Mouse (Mus musculus) neural tube, embryonic 15.5 days (tissue): ENCODE measurements at regions not wholly inside any gene's neighbourhood (a gene's known extent, or its start where the extent isn't known, plus 50 kb on each side); places are given as distances from the start of the nearest gene placed in this dataset.
"Not testable (repeated sequence)": the region's sequence is repeated elsewhere in the genome, so short reads cannot be mapped to it uniquely, and the experiment has no call there.

Experiments
- ATAC-seq: fragments of 200-750 bp; cut with Nextera tagmentation; 2 replicates; pipeline ENCODE4 v1.8.0; 2017; ENCODE audit warnings: mild to moderate bottlenecking, moderate TSS enrichment, moderate library complexity; ENCODE audit not compliant: low FRiP score
- H3K27ac ChIP-seq: fragments of 300-500 bp; sonication (generic); replicated peaks from 2 replicates; pipeline ENCODE4 v1.5.1; 2015; ENCODE audit warnings: mild to moderate bottlenecking, inconsistent platforms
- H3K27me3 ChIP-seq: fragments of 300-500 bp; sonication (generic); replicated peaks from 2 replicates; pipeline ENCODE4 v1.6.1; 2015; ENCODE audit warnings: inconsistent platforms
- H3K36me3 ChIP-seq: fragments of 300-500 bp; sonication (generic); 2 replicates; pipeline ENCODE4 v1.6.1; 2015; ENCODE audit warnings: inconsistent platforms
- H3K4me1 ChIP-seq: fragments of 300-500 bp; sonication (generic); 2 replicates; pipeline ENCODE4 v1.6.1; 2015; ENCODE audit warnings: inconsistent platforms
- H3K4me2 ChIP-seq: fragments of 300-500 bp; sonication (generic); 2 replicates; pipeline ENCODE4 v1.6.1; 2015; ENCODE audit warnings: inconsistent platforms, mild to moderate bottlenecking, moderate library complexity
- H3K4me3 ChIP-seq: fragments of 300-500 bp; sonication (generic); replicated peaks from 2 replicates; pipeline ENCODE4 v1.5.1; 2015; ENCODE audit warnings: mild to moderate bottlenecking, inconsistent platforms
- H3K9ac ChIP-seq: fragments of 300-500 bp; sonication (generic); replicated peaks from 2 replicates; pipeline ENCODE4 v1.6.1; 2015; ENCODE audit warnings: mild to moderate bottlenecking, inconsistent platforms
- H3K9me3 ChIP-seq: fragments of 300-500 bp; sonication (generic); replicated peaks from 2 replicates; pipeline ENCODE4 v1.6.1; 2016; ENCODE audit warnings: inconsistent platforms
- WGBS: fragments of 180-500 bp; shearing (Covaris S2); methylation state at CpG from one replicate; pipeline ENCODE4 v1.1.7; 2015; ENCODE audit warnings: mixed read lengths; 5-methylcytosine and 5-hydroxymethylcytosine counted together

- no peak for ATAC-seq
- H3K9me3 ChIP-seq, result no peaks in the 10 kb centered on the region
- H3K9ac ChIP-seq, result no peak overlapping the region
- H3K27ac ChIP-seq, result no peak overlapping the region
- H3K4me2 ChIP-seq, result no peak overlapping the region
- whole genome bisulfite sequencing, result 86% methylated on average over 2 of the region's 2 CpGs
- no peaks in the 10 kb centered on the region for H3K36me3 ChIP-seq
- H3K27me3 ChIP-seq, result no peaks in the 10 kb centered on the region
- H3K4me3 ChIP-seq, result no peak overlapping the region
- H3K4me1 ChIP-seq, result no peaks in the 10 kb centered on the region
These were observed 56.3 kb downstream of the Mterf1b start for GRCm38 (mm10) chr5:4248422-4248821.

- whole genome bisulfite sequencing, result 90% methylated on average over 5 of the region's 5 CpGs
These were observed 62.1 kb downstream of the Mterf1b start for GRCm38 (mm10) chr5:4254280-4254679.

GRCm38 (mm10) chr5:4257048-4257750, 65.0 kb downstream of the Mterf1b start:
- no peak for ATAC-seq
- 34% methylated on average over 12 of the region's 12 CpGs for WGBS
- H3K4me2 ChIP-seq, result peak overlapping the region; percentile 33

More at GRCm38 (mm10) chr5:4254280-4254679, 62.1 kb downstream of the Mterf1b start:
- H3K9ac ChIP-seq, H3K4me3 ChIP-seq, ATAC-seq, H3K36me3 ChIP-seq, H3K27me3 ChIP-seq, H3K4me1 ChIP-seq, H3K4me2 ChIP-seq, H3K9me3 ChIP-seq, H3K27ac ChIP-seq: not testable (repeated sequence)

DNA sequence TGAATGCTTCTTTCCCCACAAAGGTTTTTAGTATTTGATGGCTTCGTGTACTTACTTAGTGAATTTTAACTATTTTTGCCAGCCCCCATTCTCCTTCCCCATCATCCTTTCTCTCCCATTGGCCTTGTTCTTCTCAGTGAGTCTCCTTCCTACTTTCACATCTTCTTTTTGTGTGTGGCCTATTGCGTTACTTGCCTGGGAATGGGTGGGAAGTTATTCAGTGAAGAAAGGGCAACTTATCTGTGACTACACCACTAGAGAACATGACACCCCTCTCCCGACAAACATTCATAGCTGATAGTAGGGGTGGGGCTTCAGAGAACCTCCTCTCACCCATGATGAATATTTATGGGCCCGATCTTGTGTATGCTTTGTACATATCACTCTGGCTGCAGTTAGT, 67.1 kb downstream of the Mterf1b start:
- WGBS, result 91% methylated on average over 4 of the region's 4 CpGs
- H3K36me3 ChIP-seq, result no peaks in the 10 kb centered on the region
- no peak overlapping the region for H3K4me2 ChIP-seq
- no peak for ATAC-seq
- H3K4me1 ChIP-seq, result no peaks in the 10 kb centered on the region; the same call in 1 of the 2 replicates
- H3K4me3 ChIP-seq, result no peak overlapping the region
- no peak overlapping the region for H3K9ac ChIP-seq
- H3K27me3 ChIP-seq, result no peaks in the 10 kb centered on the region
- no peaks in the 10 kb centered on the region for H3K9me3 ChIP-seq
- no peak overlapping the region for H3K27ac ChIP-seq

More at GRCm38 (mm10) chr5:4257048-4257750, 65.0 kb downstream of the Mterf1b start:
- Histone ChIP-seq H3K9me3 (no peaks in the 10 kb centered on the region), H3K27me3 (no peaks in the 10 kb centered on the region), H3K36me3 (no peaks in the 10 kb centered on the region), H3K4me1 (no peaks in the 10 kb centered on the region; the same call in 1 of the 2 replicates), H3K9ac (no peak overlapping the region), H3K4me3 (no peak overlapping the region), H3K27ac (no peak overlapping the region)

DNA sequence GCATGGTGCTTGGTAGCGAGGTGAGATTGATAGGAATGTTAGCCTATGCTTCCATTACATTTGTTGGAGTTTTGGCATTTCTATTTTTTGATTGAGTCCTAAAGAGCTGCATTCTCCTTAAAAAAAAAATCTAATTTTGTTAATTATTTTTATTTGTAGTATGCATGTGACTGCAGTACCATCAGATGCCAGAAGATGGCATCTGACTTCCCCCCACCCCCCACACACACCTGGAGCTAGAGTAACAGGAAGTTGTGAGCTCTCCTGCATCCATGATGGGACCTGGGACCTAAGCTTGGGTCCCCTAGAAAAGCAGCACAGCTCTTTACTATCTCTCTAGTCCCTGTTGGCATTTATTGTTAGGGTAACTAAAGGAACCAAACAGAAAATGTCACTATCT, 70.5 kb downstream of the Mterf1b start:
- WGBS, result 100% methylated on average over 1 of the region's 1 CpGs
- ATAC-seq, result no peak

DNA sequence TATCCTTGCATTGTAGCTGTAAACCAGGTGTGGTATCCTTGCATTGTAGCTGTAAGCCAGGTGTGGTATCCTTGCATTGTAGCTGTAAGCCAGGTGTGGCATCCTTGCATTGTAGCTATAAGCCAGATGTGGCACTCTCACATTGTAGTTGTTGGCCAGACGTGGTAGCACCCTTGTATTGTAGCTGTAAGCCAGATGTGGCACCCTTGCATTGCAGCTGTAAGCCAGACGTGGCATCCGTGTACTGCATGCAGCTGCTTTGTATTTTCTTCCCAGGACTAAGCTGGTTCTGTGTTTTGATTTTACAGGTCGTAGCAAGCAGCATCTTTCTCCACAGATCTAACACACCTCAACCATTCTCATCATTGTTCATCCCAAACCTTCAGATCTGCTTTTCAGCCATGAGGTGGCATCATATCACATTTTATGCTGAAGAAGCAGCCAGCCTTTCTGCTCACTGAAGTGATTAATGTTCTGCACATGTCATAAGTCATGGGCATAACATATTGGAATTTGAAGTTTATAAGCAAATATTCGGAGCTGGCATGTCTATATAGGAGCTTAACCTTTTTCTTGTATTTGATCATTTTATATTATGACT, 71.5 kb downstream of the Mterf1b start:
- Histone ChIP-seq H3K4me1 (no peaks in the 10 kb centered on the region), H3K4me2 (no peak overlapping the region), H3K27ac (no peak overlapping the region), H3K9me3 (no peaks in the 10 kb centered on the region), H3K9ac (no peak overlapping the region), H3K4me3 (no peak overlapping the region), H3K36me3 (no peaks in the 10 kb centered on the region), H3K27me3 (0 out of 2 replicates have a peak, but pooled peaks cover 2% of the 10 kb centered on the region)
- whole genome bisulfite sequencing, result 70% methylated on average over 5 of the region's 5 CpGs
- ATAC-seq, result peak; percentile 78; the same call in 1 of the 2 replicates

More for the DNA sequence above, 70.5 kb downstream of the Mterf1b start:
- no peak overlapping the region for H3K27ac ChIP-seq
- no peak overlapping the region for H3K4me3 ChIP-seq
- no peaks in the 10 kb centered on the region for H3K36me3 ChIP-seq
- no peaks in the 10 kb centered on the region for H3K4me1 ChIP-seq
- no peak overlapping the region for H3K4me2 ChIP-seq
- 0 out of 2 replicates have a peak, but pooled peaks cover 2% of the 10 kb centered on the region for H3K27me3 ChIP-seq
- no peak overlapping the region for H3K9ac ChIP-seq
- H3K9me3 ChIP-seq, result no peaks in the 10 kb centered on the region

DNA sequence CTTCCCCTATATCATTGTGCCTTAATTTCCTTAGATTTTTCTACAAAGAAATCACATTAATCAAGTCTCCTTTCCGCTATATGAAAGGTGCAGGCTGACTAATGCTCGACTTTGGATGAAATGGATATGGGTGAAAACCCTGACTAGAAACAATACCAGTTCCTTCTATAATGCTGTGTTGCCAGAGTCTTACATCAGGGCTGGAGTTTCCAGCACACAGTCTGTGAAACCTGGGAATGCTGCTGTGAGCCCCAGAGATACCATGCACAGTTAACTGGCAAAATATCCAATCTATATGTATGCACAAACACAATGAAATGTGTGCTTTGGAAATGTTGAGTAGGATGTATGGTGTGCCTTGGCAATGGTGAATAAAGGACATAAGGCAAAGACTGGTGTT, 75.5 kb downstream of the Mterf1b start:
- no peaks in the 10 kb centered on the region for H3K36me3 ChIP-seq
- no peak for ATAC-seq

DNA sequence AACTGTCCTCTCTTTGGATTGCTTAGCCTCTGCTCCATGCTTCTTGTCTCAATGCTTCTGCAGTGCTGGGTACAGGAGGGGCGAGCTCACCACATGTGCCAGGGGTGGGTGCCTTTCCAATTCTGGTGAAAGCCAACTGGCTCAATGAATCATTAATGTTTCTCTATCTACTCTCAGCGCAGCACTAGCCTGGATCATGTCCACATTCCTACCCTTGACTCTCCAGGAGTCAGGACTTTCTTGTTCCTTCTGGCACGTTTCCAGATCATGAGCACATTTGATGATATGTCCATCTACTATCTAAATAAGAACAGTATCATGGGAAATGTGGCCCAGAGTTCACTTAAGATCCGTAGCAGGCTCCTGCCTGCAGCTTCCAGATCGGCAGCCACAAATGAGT, 80.8 kb downstream of the Mterf1b start:
- Histone ChIP-seq H3K4me3 (no peak overlapping the region), H3K4me2 (no peak overlapping the region), H3K9ac (no peak overlapping the region), H3K27ac (no peak overlapping the region), H3K4me1 (no peaks in the 10 kb centered on the region), H3K36me3 (no peaks in the 10 kb centered on the region), H3K9me3 (no peaks in the 10 kb centered on the region), H3K27me3 (no peaks in the 10 kb centered on the region)
- no peak for ATAC-seq
- 75% methylated on average over 5 of the region's 5 CpGs for WGBS

More for the DNA sequence above, 75.5 kb downstream of the Mterf1b start:
- H3K4me2 ChIP-seq, result no peak overlapping the region
- no peak overlapping the region for H3K9ac ChIP-seq
- H3K4me1 ChIP-seq, result no peaks in the 10 kb centered on the region
- no peak overlapping the region for H3K27ac ChIP-seq
- 0 out of 2 replicates have a peak, but pooled peaks cover 2% of the 10 kb centered on the region for H3K27me3 ChIP-seq
- 73% methylated on average over 2 of the region's 2 CpGs for WGBS
- no peaks in the 10 kb centered on the region for H3K9me3 ChIP-seq
- H3K4me3 ChIP-seq, result no peak overlapping the region

GRCm38 (mm10) chr5:4303616-4304015, 111.4 kb downstream of the Mterf1b start:
- peaks cover 5% of the 10 kb centered on the region; the same call in 1 of the 2 replicates for H3K27me3 ChIP-seq

DNA sequence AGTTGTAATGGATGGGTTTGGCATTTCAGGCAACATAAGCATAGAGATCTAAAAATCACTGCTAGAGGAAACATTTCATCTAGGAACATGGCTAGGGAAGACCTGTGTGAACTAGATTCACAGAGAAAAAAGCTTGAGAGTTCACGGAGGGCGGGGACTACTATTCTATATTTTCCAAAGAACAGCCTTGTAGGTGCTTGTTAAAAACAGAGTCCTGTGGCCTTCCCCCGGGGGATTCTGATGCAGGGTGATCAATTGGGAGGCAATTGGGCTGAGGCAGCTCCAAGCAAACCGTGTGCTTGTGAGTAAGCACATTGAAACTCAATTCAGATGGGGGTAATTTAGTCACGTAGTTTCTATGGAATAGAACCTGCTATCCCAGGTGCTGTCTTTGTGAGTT, 112.0 kb downstream of the Mterf1b start:
- H3K36me3 ChIP-seq, result no peaks in the 10 kb centered on the region
- H3K4me3 ChIP-seq, result no peak overlapping the region
- H3K9me3 ChIP-seq, result no peaks in the 10 kb centered on the region
- 44% methylated on average over 5 of the region's 5 CpGs for WGBS
- no peak overlapping the region for H3K27ac ChIP-seq
- peaks cover 8% of the 10 kb centered on the region; the same call in 1 of the 2 replicates for H3K4me1 ChIP-seq
- ATAC-seq, result no peak
- no peak overlapping the region for H3K9ac ChIP-seq
- H3K4me2 ChIP-seq, result no peak overlapping the region
- peaks cover 5% of the 10 kb centered on the region; the same call in 1 of the 2 replicates for H3K27me3 ChIP-seq

More at GRCm38 (mm10) chr5:4303616-4304015, 111.4 kb downstream of the Mterf1b start:
- WGBS, result 8% methylated on average over 4 of the region's 4 CpGs
- Histone ChIP-seq H3K36me3 (no peaks in the 10 kb centered on the region), H3K4me2 (no peak overlapping the region), H3K9me3 (no peaks in the 10 kb centered on the region), H3K4me3 (no peak overlapping the region), H3K27ac (no peak overlapping the region), H3K9ac (no peak overlapping the region), H3K4me1 (peaks cover 8% of the 10 kb centered on the region; the same call in 1 of the 2 replicates)
- no peak for ATAC-seq

DNA sequence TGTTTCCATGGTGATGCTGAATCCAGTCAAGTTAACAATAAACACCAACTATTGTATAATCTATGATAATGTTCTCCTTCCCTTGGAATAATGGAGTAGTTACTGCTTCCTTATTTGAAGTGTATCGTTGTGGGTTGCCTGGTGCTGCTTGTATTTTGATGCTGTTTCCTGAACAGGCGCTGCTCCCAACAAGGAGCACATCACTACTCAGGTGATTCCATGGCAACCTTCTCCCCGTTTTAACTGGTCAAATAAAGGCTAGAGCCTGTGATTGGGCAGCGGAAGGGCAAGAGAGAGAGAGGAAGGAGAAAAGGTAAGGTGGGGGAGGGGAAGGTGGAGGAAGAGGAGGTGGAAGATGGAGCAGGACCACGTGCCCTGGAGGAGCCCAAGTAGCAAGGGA, 116.3 kb downstream of the Mterf1b start:
- peaks cover 6% of the 10 kb centered on the region; the same call in 1 of the 2 replicates for H3K4me1 ChIP-seq
- no peak overlapping the region for H3K4me2 ChIP-seq
- no peaks in the 10 kb centered on the region for H3K36me3 ChIP-seq
- no peak for ATAC-seq
- H3K27me3 ChIP-seq, result peaks cover 5% of the 10 kb centered on the region; the same call in 1 of the 2 replicates
- no peak overlapping the region for H3K9ac ChIP-seq
- no peak overlapping the region for H3K4me3 ChIP-seq
- WGBS, result 80% methylated on average over 5 of the region's 5 CpGs
- no peak overlapping the region for H3K27ac ChIP-seq
- H3K9me3 ChIP-seq, result no peaks in the 10 kb centered on the region

- no peak overlapping the region for H3K27ac ChIP-seq
- no peaks in the 10 kb centered on the region for H3K27me3 ChIP-seq
- H3K4me1 ChIP-seq, result no peaks in the 10 kb centered on the region
- H3K36me3 ChIP-seq, result no peaks in the 10 kb centered on the region
- H3K9ac ChIP-seq, result no peak overlapping the region
- WGBS, result 85% methylated on average over 4 of the region's 4 CpGs
- no peak overlapping the region for H3K4me3 ChIP-seq
- no peaks in the 10 kb centered on the region for H3K9me3 ChIP-seq
- ATAC-seq, result no peak
- no peak overlapping the region for H3K4me2 ChIP-seq
These were observed 119.0 kb downstream of the Mterf1b start for GRCm38 (mm10) chr5:4311169-4311568.
